In the genomic region with DNA sequence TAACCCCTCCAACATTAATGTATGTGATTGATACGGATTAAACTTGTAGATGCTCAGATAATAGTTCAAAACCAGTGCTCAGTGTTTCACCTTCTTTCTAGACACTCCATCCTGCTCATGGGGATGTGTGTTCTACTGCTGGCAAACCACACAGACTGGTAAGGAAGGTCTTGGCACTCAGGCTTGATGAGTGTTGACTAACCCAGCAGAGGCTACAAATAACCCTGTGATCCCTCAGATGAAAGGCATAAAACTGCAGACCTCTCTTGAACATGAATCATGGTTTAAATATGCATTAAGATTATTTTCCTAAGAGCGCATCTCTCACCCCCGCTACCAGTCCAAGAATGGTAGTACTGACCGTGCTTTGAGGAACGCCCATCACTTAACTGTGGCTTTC, we compare ENCODE assay signal across 25 mouse cellular contexts.
"Had no signal": no experiment of that assay in that cellular context is flagged by ENCODE, and none has a peak within 500 bp of the region (broad histone marks: within the 10 kb centered on the region; RNA-seq: fewer than 3 reads in every experiment).

No protein-coding gene starts in this region.

- ATAC-seq: hindbrain, postnatal 0 days; intestine, embryonic 16.5 days; liver, embryonic 12.5 days had no signal

- H3K27me3 ChIP-seq: heart, embryonic 12.5 days; hindbrain, embryonic 13.5 days; hindbrain, embryonic 15.5 days; kidney, embryonic 15.5 days; limb, embryonic 13.5 days; limb, embryonic 15.5 days; liver, embryonic 12.5 days had no signal

- H3K4me3 ChIP-seq: heart, embryonic 10.5 days; heart, embryonic 12.5 days; hindbrain, embryonic 10.5 days; hindbrain, embryonic 13.5 days; hindbrain, embryonic 15.5 days; kidney, embryonic 15.5 days; limb, embryonic 13.5 days; limb, embryonic 15.5 days; liver, embryonic 12.5 days had no signal

- H3K9me3 ChIP-seq: heart, embryonic 10.5 days; heart, embryonic 12.5 days; hindbrain, embryonic 10.5 days; hindbrain, embryonic 13.5 days; hindbrain, embryonic 15.5 days; kidney, embryonic 15.5 days; limb, embryonic 13.5 days; limb, embryonic 15.5 days; liver, embryonic 12.5 days had no signal

- H3K4me2 ChIP-seq: heart, embryonic 12.5 days; hindbrain, embryonic 13.5 days; hindbrain, embryonic 15.5 days; kidney, embryonic 15.5 days; limb, embryonic 13.5 days; limb, embryonic 15.5 days; liver, embryonic 12.5 days had no signal

- H3K9ac ChIP-seq: heart, embryonic 12.5 days; hindbrain, embryonic 13.5 days; hindbrain, embryonic 15.5 days; kidney, embryonic 15.5 days; limb, embryonic 13.5 days; limb, embryonic 15.5 days; liver, embryonic 12.5 days; liver, embryonic 14.5 days had no signal

- DNase-seq: gastrocnemius, postnatal 10 days; gastrocnemius, postnatal 25 days; heart, postnatal 10 days; heart, postnatal 4 days; kidney, adult 11 months; kidney, adult 2 months; kidney, adult 9 months; kidney, postnatal 14 days; kidney, postnatal 36 days; layer of hippocampus, adult 9-11 months; layer of hippocampus, postnatal 36 days; left cerebral cortex, postnatal 4 days had no signal

- H3K27ac ChIP-seq: heart, embryonic 10.5 days; hindbrain, embryonic 10.5 days; hindbrain, embryonic 13.5 days; hindbrain, embryonic 15.5 days; hindbrain, postnatal 0 days; kidney, embryonic 15.5 days; kidney, postnatal 0 days; limb, embryonic 13.5 days; limb, embryonic 15.5 days; liver, embryonic 12.5 days; liver, embryonic 14.5 days had no signal

- H3K4me1 ChIP-seq: heart, embryonic 10.5 days; hindbrain, embryonic 10.5 days; hindbrain, embryonic 13.5 days; hindbrain, embryonic 15.5 days; limb, embryonic 13.5 days; limb, embryonic 15.5 days; liver, embryonic 12.5 days had no signal

- H3K36me3 ChIP-seq: heart, embryonic 10.5 days; heart, embryonic 12.5 days; hindbrain, embryonic 10.5 days; hindbrain, embryonic 13.5 days; hindbrain, embryonic 15.5 days; kidney, embryonic 15.5 days; limb, embryonic 13.5 days; limb, embryonic 15.5 days; liver, embryonic 12.5 days had no signal
